Mouse (Mus musculus) stomach, postnatal 0 days (tissue): ENCODE results near the gene Mboat2.

ENCODE experiments used
- CTCF ChIP-seq: IDR thresholded peaks from 2 replicates; pipeline ENCODE4 v1.5.1; 2016; ENCODE audit warnings: antibody characterized with exemption, low read depth, mild to moderate bottlenecking, moderate library complexity
- EP300 ChIP-seq: optimal IDR thresholded peaks from 2 replicates; pipeline ENCODE3; 2016; ENCODE audit warnings: antibody characterized with exemption

DNA sequence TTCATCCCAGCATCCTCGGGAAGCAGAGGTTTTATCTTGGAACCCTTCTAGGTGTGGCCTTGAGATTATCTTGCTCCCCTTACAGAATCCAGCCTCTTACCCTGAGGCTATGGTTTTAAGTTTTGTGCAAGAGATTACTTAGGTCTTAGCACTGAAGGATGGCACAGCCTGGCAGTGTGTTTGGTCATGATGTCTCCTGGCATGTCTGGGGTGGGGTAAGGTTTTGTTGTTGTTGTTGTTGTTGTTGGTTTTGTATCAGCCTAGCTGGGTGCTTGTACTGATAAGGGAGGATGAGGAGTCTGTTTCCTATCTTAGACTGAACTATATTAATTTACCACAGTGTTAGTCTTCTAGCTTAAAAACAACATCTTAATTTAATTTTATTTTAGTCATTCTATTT lies 105.6 kb downstream of the Mboat2 start:
- no peak for TF ChIP-seq CTCF
- no peak for TF ChIP-seq EP300
